Mouse (Mus musculus): ENCODE results near the gene Gm14214. TPM values are rescaled to one million over a fixed set of nuclear protein-coding genes. Genes with fewer than 3 reads are reported as not detected.

Gene Gm14214
- polyA plus RNA-seq (2016; fragmentation: Nextera tagmentation; extraction: Ambion mirVana): not detected in 2 replicates

DNA sequence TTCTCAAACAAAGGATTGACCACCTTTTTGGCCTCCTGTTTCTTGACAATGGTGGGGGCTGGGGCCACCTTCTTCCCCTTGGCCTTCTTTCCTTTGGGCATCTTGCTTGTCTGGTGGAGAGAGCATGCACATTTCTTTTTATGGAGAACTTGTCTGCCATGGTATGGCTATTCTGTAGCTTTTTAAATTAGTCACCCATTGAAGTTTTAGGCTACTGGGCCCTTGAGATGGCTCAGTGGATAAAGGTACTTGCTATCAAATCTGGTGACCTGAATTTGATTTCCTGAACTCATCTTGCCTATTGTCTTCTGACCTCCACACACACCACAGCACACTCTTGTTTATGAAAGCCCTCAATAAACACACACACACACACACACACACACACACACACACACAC lies at the start of gene Gm14214:
Gene Gm14214 (minus strand): TSS at position 101 of the 400 bp plus-strand sequence.
- no peak within 1 kb of the TSS for H3K4me3 ChIP-seq
- no peaks in the 10 kb centered on the region for H3K9me3 ChIP-seq (replicated peaks)
- no peaks in the 10 kb centered on the region; the same call in 1 of the 2 replicates for H3K4me1 ChIP-seq
- no peak for DNase-seq (ENCODE audit: low spot score)
- no peaks in the 10 kb centered on the region for H3K27me3 ChIP-seq (ENCODE audit: low read depth, poor library complexity, severe bottlenecking)
- no peaks in the 10 kb centered on the region for H3K36me3 ChIP-seq
- H3K27ac ChIP-seq: no peak within 1 kb of the TSS

DNA sequence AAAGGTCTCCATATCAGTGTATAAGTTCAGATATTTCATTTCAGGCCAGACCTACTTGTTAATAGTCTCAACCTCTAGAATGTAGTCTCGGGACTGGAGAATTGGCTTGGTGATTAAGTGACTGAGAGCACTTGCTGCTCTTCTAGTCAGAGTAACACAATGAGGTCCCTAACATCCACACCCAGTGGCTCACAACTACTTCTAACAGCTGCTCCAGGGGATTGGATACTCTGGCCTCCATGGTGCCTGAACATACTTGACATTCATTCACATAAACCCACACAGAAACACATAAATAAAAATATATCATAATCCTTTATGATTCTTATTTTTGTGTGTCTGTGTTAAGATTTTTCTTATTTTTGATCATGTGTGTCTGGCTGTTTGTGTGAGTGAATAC lies 48.8 kb upstream of the Gm14214 start:
- Histone ChIP-seq H3K27ac (no peak overlapping the region), H3K27me3 (ENCODE audit: low read depth, poor library complexity, severe bottlenecking) (no peaks in the 10 kb centered on the region), H3K9me3 (replicated peaks) (no peaks in the 10 kb centered on the region), H3K4me1 (peaks cover 6% of the 10 kb centered on the region), H3K4me3 (no peak overlapping the region), H3K36me3 (peaks cover 15% of the 10 kb centered on the region)
- DNase-seq (ENCODE audit: low spot score): no peak
- WGBS: 84% methylated on average over 1 of the region's 1 CpGs

DNA sequence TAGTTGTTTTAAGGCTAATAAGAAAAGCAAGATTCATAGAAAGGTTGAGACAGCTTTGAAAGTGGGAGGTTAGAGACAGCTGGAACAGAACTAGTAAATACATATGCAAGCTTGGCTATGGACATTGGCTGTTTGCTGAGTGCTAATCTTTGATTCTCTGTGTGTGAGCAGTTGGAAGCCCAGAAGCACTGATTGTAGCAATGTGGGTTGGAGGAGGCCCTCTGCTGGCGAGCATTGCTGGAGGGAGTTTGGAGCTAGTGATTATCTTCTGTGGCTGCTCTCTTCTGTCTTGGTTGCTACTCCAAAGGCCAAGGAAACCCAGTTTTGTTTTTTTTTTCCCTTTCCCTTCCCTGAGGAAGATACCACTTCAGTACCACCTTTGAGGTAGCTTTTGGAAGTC lies 48.0 kb upstream of the Gm14214 start:
- Histone ChIP-seq H3K9me3 (replicated peaks) (no peaks in the 10 kb centered on the region), H3K4me3 (no peak overlapping the region), H3K27me3 (ENCODE audit: low read depth, poor library complexity, severe bottlenecking) (no peaks in the 10 kb centered on the region), H3K4me1 (peaks cover 6% of the 10 kb centered on the region), H3K36me3 (peaks cover 15% of the 10 kb centered on the region), H3K27ac (no peak overlapping the region)
- no peak for DNase-seq (ENCODE audit: low spot score)
- WGBS: 42% methylated on average over 1 of the region's 1 CpGs

DNA sequence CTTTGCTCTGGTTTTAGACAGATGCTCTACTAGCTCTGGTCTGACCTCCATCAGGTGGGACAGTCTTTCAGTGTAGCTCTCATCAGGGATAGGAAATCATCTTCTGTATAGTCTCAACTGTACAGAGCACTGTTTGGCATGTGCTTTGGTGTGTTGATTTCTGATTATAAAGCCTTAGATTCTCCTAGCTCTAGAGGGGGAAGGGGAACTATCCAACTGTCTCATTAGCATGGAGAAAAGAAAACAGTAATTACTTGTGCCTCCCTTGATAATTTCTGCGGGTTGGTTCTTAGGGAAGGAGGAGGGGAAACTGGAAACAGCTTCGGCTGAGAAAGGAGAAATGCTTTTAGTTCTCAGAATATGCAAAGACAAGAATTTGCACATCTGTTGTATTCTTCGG lies 47.3 kb upstream of the Gm14214 start:
- DNase-seq (ENCODE audit: low spot score): no peak
- H3K36me3 ChIP-seq: peaks cover 9% of the 10 kb centered on the region
- WGBS: 76% methylated on average over 3 of the region's 3 CpGs
- no peak overlapping the region for H3K27ac ChIP-seq
- no peaks in the 10 kb centered on the region for H3K27me3 ChIP-seq (ENCODE audit: low read depth, poor library complexity, severe bottlenecking)
- no peaks in the 10 kb centered on the region for H3K9me3 ChIP-seq (replicated peaks)
- H3K4me1 ChIP-seq: peaks cover 6% of the 10 kb centered on the region
- H3K4me3 ChIP-seq: no peak overlapping the region

DNA sequence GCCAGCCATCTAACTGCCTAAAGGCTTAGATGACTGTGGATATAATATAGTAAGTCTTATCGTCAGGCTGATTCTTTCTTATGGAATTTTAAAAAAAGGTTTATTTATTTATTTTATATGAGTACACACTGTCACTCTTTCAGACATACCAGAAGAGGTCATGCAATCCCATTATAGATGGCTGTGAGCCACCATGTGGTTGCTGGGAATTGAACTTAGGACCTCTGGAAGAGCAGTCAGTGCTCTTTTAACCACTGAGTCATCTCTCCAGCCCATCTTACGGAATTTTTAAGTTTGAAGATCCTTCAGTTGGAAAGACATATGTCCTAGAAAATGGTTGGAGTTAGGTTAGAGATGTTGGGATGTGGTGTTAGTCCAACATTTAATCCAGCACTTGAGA lies 43.6 kb upstream of the Gm14214 start:
- Histone ChIP-seq H3K9me3 (replicated peaks) (no peaks in the 10 kb centered on the region), H3K36me3 (no peaks in the 10 kb centered on the region), H3K4me3 (no peak overlapping the region), H3K27me3 (ENCODE audit: low read depth, poor library complexity, severe bottlenecking) (no peaks in the 10 kb centered on the region), H3K27ac (no peak overlapping the region), H3K4me1 (peaks cover 6% of the 10 kb centered on the region)
- 92% methylated on average over 2 of the region's 2 CpGs for WGBS
- no peak for DNase-seq (ENCODE audit: low spot score)

DNA sequence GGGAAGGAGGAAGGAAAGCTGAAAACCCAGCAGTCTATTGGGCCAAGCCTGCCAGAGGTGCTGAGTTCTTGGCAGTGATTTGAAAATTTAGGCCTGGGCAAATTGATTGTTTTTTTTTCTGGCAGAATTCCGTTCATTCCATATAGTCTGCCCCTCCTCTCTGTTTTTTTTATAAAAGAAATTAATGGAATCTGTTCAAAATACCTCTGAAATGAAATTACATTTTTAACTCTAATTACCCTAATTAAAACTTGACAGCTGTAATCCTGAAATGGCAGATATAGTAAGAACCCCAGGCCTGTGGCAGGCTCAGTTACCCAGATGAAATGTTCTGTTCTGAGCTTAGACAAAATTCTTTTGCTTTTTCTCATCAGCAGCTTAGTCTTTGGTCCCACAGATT lies 41.0 kb upstream of the Gm14214 start:
- Histone ChIP-seq H3K27ac (no peak overlapping the region), H3K9me3 (replicated peaks) (no peaks in the 10 kb centered on the region), H3K36me3 (no peaks in the 10 kb centered on the region), H3K4me1 (no peaks in the 10 kb centered on the region), H3K4me3 (no peak overlapping the region), H3K27me3 (ENCODE audit: low read depth, poor library complexity, severe bottlenecking) (no peaks in the 10 kb centered on the region)
- 83% methylated on average over 1 of the region's 1 CpGs for WGBS
- DNase-seq (ENCODE audit: low spot score): no peak

DNA sequence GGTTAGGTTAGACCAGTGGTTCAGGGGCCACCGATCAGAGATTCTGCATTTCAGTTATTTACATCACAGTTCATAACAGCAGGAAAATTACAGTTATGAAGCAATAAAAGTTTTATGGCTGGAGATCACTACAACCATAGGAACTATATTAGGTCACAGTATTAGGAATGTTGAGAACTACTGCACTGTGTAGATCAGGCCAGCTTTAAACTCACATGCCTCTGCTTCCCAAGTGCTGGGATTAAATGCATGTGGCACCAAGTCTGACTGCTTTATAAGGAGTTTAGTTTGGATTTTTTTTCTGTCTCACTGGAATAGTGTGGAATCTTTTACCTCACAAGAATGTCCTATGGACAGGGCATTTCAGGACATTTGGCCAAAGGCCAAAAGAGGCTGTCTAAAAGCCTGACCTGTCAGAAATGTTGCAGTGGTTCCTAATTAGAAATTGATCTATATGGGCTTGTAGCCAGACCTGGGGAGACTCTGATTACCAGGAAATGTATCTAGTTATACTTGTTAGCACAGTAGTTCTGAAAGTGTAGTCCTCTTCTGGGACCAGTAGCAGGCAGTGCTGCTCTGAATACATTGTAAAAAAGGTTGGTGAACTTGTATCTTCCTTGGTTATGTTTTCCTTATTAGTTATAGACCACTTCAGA lies 39.4 kb upstream of the Gm14214 start:
- Histone ChIP-seq H3K9me3 (replicated peaks) (no peaks in the 10 kb centered on the region), H3K4me3 (no peak overlapping the region), H3K27ac (no peak overlapping the region), H3K27me3 (ENCODE audit: low read depth, poor library complexity, severe bottlenecking) (no peaks in the 10 kb centered on the region), H3K36me3 (no peaks in the 10 kb centered on the region), H3K4me1 (peaks cover 2% of the 10 kb centered on the region)
- no peak for DNase-seq (ENCODE audit: low spot score)
- 95% methylated on average over 1 of the region's 1 CpGs for WGBS

DNA sequence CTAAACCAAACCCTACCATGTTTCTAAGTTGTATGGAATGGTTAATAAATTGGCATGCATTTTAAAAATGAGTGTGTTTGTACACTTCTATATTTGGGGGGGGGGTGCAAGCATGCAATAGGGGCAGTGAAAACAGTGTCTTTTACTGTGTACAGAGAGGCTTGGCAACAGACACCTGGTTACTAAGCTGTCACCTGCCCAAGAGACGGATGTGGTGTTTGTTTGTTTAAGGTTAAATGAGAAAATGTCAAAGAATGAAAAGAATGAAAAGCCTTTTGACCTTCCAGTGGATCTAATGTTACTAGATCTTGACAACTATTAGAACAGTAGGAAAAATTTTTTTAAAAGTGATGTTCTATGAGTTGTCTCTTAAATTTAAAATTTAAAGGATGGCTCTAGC lies 37.9 kb upstream of the Gm14214 start:
- WGBS: 78% methylated on average over 1 of the region's 1 CpGs
- no peaks in the 10 kb centered on the region for H3K36me3 ChIP-seq

DNA sequence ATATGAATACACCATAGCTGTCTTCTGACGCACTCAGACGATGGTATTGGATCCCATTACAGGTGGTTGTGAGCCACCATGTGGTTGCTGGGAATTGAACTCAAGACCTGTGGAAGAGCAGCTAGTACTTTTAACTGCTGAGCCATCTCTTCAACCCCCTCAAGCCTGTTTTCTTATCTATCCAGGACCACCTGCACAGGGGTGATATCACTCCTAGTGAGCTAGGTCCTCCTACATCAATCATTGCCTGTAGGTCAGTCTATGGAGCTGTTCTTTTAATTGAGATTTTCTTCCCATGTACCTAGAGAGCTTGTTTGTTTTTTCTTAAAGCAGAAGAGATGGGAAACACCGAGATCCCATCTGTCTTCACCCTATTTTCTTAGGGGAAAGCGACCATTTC lies 34.0 kb upstream of the Gm14214 start:
- no peak overlapping the region for H3K27ac ChIP-seq
- H3K4me1 ChIP-seq: peaks cover 18% of the 10 kb centered on the region
- no peaks in the 10 kb centered on the region for H3K9me3 ChIP-seq (replicated peaks)
- H3K36me3 ChIP-seq: peaks cover 18% of the 10 kb centered on the region
- no peaks in the 10 kb centered on the region for H3K27me3 ChIP-seq (ENCODE audit: low read depth, poor library complexity, severe bottlenecking)
- no peak overlapping the region for H3K4me3 ChIP-seq
- WGBS: 76% methylated on average over 4 of the region's 4 CpGs
- no peak for DNase-seq (ENCODE audit: low spot score)

More for the DNA sequence above, 37.9 kb upstream of the Gm14214 start:
- no peak for DNase-seq (ENCODE audit: low spot score)
- Histone ChIP-seq H3K4me1 (peaks cover 17% of the 10 kb centered on the region), H3K9me3 (replicated peaks) (no peaks in the 10 kb centered on the region), H3K4me3 (no peak overlapping the region), H3K27ac (no peak overlapping the region), H3K27me3 (ENCODE audit: low read depth, poor library complexity, severe bottlenecking) (no peaks in the 10 kb centered on the region)

DNA sequence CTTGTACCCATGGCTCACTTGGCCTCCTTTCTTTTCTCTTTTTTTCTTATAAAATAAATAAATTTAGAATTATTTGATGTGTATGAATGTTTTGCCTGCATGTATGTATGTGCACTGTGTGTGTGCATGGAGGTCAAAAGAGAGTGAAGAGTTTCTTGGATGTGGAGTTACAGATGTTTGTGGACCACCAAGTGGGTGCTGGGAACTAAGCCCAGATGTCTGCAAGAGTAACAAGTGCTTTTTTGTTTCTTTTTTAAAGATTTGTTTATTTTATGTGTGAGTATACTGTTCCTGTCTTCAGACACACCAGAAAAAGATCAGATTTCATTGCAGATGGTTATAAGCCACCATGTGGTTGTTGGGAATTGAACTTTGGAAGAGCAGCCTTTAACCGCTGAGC lies 33.5 kb upstream of the Gm14214 start:
- no peak for DNase-seq (ENCODE audit: low spot score)
- 100% methylated on average over 1 of the region's 1 CpGs for WGBS
- Histone ChIP-seq H3K27ac (no peak overlapping the region), H3K27me3 (ENCODE audit: low read depth, poor library complexity, severe bottlenecking) (no peaks in the 10 kb centered on the region), H3K4me1 (peaks cover 18% of the 10 kb centered on the region), H3K4me3 (no peak overlapping the region), H3K36me3 (peaks cover 21% of the 10 kb centered on the region), H3K9me3 (replicated peaks) (no peaks in the 10 kb centered on the region)

DNA sequence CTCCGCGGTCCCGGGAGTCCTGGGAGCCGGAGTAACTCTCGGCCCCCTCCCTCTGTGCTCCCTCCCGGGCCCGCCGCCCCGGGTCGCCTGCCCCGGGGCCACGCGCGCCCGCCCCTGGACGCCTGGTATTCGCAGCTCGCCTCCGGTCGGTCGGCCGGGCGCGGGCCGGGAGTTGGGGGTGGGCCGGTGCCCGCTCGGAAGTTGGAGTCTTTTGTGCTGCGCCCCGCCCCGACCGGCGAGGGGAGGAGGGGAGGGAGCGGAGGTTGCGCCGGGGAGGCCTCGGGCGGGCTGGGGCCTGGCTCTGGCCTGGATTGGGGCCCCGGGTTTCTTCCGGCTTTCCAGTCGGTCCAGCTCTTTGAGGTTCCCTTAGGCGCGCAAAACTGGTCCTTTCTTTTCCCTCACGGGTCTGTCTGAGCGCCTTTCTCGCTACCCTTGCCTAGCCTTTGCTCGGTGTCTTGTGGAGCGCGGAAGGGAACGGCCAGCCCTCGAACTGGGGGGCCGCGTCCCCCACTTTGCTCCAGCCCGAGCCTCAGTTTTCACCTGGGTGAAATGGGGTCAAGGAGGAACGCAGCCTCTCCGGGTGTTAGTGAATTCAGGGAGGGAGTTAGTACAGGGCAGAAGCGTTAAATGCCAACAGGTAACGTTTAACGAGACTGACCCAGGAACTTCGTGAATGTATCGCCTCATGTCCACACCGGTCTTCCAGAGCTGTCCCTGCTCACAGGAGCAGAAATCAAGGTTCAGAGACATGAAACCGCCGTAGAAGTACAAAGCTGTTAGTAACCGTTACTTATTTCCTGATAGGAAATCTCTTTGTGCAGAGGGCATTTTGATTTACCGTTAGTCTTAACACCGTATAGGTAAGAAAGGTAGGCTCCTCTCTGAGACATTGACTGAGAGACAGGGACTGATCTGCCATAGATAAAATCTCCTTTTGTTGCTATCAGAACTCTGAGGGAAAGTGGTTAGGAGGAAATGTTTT lies 22.1 kb upstream of the Gm14214 start:
- peak overlapping the region; percentile 99 for H3K27ac ChIP-seq
- peaks cover 21% of the 10 kb centered on the region for H3K36me3 ChIP-seq
- WGBS: under 1% methylated on average over 65 of the region's 67 CpGs
- no peaks in the 10 kb centered on the region for H3K9me3 ChIP-seq (replicated peaks)
- no peaks in the 10 kb centered on the region for H3K27me3 ChIP-seq (ENCODE audit: low read depth, poor library complexity, severe bottlenecking)
- H3K4me3 ChIP-seq: peak overlapping the region; percentile 92
- DNase-seq (ENCODE audit: low spot score): peak; percentile 75
- peaks cover 35% of the 10 kb centered on the region for H3K4me1 ChIP-seq

DNA sequence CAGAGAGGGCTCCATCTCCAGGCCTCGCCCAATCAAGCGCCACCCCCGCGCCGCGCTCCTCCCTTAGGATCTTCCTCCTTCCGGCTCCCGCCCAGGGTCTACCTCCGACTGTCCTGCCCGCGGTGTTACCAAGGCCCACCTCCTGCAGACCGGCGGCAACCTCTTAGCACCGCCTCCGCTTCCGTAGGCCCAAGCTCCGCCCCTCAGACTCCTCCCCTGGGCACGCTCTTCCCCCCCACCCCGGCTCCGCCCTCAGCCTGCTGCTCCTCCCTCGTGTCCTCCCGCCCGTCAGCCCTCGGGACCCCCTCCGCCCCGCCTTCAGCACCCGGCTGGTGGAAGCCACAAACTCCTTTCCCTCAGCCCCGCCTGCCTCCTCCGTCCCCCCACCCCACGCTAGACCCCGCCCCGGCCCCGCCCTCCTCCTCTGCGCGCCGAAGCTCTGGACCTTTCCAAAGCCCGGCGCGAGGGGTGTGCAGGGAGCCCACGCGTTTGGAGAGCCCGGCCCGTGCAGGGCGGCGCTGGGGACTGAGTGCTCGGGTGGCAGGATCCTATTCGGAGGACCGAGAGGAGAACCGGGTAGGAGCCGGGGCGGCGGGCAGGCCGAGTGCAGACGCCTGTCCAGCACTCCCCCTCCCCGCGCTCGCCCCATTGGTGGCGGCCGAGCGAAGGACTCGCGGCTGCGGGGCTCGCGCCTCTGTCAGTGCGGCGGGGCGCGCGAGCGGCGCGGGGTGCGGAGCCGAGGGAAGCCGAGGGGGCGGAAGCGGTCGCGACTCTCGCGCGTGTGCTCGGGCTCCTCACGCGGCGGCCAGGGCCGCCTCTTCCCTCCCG lies 21.0 kb upstream of the Gm14214 start, which contains the start of the genes Raly and a:
Gene Raly (plus strand): TSS at position 441 of the 828 bp plus-strand sequence.
Gene a (plus strand): TSS at position 747 of the 828 bp plus-strand sequence.
- peak; percentile 100 for DNase-seq (ENCODE audit: low spot score)
- Histone ChIP-seq H3K4me1 (peaks cover 40% of the 10 kb centered on the region), H3K36me3 (peaks cover 12% of the 10 kb centered on the region), H3K27me3 (ENCODE audit: low read depth, poor library complexity, severe bottlenecking) (no peaks in the 10 kb centered on the region), H3K9me3 (replicated peaks) (no peaks in the 10 kb centered on the region), H3K4me3 (peak within 1 kb of the TSS; percentile 92), H3K27ac (peak within 1 kb of the TSS; percentile 99)
- WGBS: under 1% methylated on average over 89 of the region's 89 CpGs

All from limb, embryonic 10.5 days (tissue).